Mouse (Mus musculus) liver, adult 2 months (tissue): ENCODE data around the gene Msi1. TPM values are rescaled to one million over a fixed set of nuclear protein-coding genes. Genes with fewer than 3 reads are reported as not detected.
"Not testable (repeated sequence)": the region's sequence is repeated elsewhere in the genome, so short reads cannot be mapped to it uniquely, and the experiment has no call there.

Source experiments
- DNase-seq: peaks from one replicate; pipeline ENCODE4 v3.0.0-alpha.2; 2011; ENCODE audit warnings: low read depth, low spot score; ENCODE audit errors: extremely low read depth
- H3K27ac ChIP-seq: fragments of 200-500 bp; replicated peaks from 2 replicates; pipeline ENCODE4 v1.5.1; 2012; ENCODE audit warnings: low read depth, mild to moderate bottlenecking, control low read depth, inconsistent platforms, low read length; ENCODE audit not compliant: insufficient read depth
- H3K27me3 ChIP-seq: fragments of 200-500 bp; 2 replicates; pipeline ENCODE4 v1.6.1; 2012; ENCODE audit warnings: mild to moderate bottlenecking, moderate library complexity, low read length, inconsistent platforms; ENCODE audit not compliant: control insufficient read depth, insufficient read depth
- H3K36me3 ChIP-seq: fragments of 200-500 bp; 2 replicates; pipeline ENCODE4 v1.6.1; 2012; ENCODE audit warnings: low read length, inconsistent platforms; ENCODE audit not compliant: control insufficient read depth, insufficient read depth
- H3K4me1 ChIP-seq: fragments of 200-500 bp; 2 replicates; pipeline ENCODE4 v1.6.1; 2011; ENCODE audit warnings: low read length; ENCODE audit not compliant: control insufficient read depth, insufficient read depth
- H3K4me3 ChIP-seq: fragments of 200-500 bp; 2 replicates; pipeline ENCODE4 v1.5.1; 2011; ENCODE audit warnings: low read depth, mild to moderate bottlenecking, control low read depth, low read length, moderate library complexity; ENCODE audit not compliant: insufficient read depth
- H3K79me2 ChIP-seq: fragments of 200-500 bp; 2 replicates; pipeline ENCODE4 v1.6.1; 2012; ENCODE audit warnings: inconsistent platforms, mild to moderate bottlenecking, low read length, moderate library complexity; ENCODE audit not compliant: control insufficient read depth, insufficient read depth
- H3K9ac ChIP-seq: fragments of 200-500 bp; 2 replicates; pipeline ENCODE4 v1.6.1; 2012; ENCODE audit warnings: low read depth, mild to moderate bottlenecking, control low read depth, inconsistent platforms, low read length
- CTCF ChIP-seq: fragments of 200-500 bp; IDR thresholded peaks from 2 replicates; pipeline ENCODE4 v1.5.1; 2011; ENCODE audit warnings: low read depth, low read length, control low read depth
- POLR2A ChIP-seq: fragments of 200-500 bp; IDR thresholded peaks from 2 replicates; pipeline ENCODE4 v1.6.1; 2011; ENCODE audit warnings: low read length, control low read depth; ENCODE audit not compliant: insufficient read depth; ENCODE audit errors: extremely low read depth
- WGBS: fragments of 180-500 bp; shearing (Covaris S2); methylation state at CpG from one replicate; pipeline ENCODE4 v1.1.7; 2018; 5-methylcytosine and 5-hydroxymethylcytosine counted together
- polyA plus RNA-seq: library from polyadenylated mRNA; depleted of rRNA; stranded (reverse); fragments of >200 nt; gene quantifications from 2 replicates; pipeline ENCODE4 v1.2.3, GENCODE M21; 2012
- total RNA-seq: library from RNA; depleted of rRNA; stranded (reverse); fragments of >200 nt; gene quantifications from 2 replicates; pipeline ENCODE4 v1.2.3, GENCODE M21; 2014

Gene Msi1
- total and polyA plus RNA-seq, 2 experiments = 0.09 TPM; not detected in 1

DNA sequence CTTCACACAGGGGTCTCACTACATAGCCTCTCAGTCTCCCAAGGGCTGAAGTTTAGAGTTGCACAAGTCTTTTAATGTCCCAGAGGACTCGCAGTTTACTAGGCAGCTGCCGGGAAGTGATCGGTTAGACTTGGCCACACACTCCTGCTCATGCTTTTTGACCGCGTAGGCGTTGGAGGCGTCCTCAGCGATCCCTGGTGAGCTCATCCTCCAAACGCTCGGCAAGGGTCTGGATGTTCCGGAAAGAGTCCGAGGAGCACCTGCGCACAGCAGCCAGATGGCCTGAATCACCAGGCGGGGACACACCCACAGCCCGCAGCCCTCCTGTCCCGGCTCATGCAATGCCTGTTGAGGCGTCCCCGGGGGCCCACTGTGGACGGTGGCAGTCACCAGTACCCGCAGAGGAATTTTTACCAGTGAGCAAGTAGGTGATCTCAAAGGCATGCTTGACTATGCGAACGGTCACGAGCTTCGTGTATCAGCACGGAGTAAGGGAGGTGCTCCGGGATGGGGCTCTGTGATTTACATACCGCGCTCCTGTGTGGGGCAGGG lies 62.4 kb downstream of the Msi1 start:
- peaks cover 2% of the 10 kb centered on the region; the same call in 1 of the 2 replicates for H3K4me1 ChIP-seq
- H3K79me2 ChIP-seq = no peaks in the 10 kb centered on the region
- H3K27ac ChIP-seq = no peak overlapping the region
- peak; percentile 43 for DNase-seq
- no peak overlapping the region for H3K4me3 ChIP-seq
- TF ChIP-seq POLR2A (no peak), CTCF (no peak)
- WGBS = 7% methylated on average over 28 of the region's 28 CpGs
- peak overlapping the region; percentile 3; the same call in 1 of the 2 replicates for H3K9ac ChIP-seq
- H3K36me3 ChIP-seq = no peaks in the 10 kb centered on the region
- H3K27me3 ChIP-seq = no peaks in the 10 kb centered on the region

DNA sequence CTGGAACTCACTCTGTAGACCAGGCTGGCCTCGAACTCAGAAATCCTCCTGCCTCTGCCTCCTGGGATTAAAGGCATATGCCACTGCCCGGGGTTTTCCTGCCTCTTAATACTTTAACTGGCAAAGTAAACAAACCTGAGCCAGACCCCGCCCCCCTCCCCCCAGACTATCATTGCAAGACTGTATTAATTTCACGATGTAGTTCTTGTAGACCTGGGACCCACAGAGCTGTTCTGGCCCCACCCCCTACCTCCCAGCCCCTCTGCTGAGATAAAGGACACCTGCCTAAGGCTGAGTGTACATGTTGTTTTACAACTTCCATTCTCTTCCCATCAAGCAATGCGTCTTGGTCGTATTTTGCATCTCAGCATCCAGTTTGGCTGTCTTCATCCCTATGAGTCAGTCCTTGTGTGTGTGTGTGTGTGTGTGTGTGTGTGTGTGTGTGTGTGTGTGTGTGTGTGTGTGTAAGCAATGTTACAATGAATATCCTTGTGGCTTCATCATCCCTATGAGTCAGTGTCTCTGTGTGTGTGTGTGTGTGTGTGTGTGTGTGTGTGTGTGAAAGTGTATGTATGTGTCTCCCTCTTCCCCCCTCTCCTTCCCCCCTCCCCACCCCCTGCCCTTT lies 63.4 kb downstream of the Msi1 start:
- Histone ChIP-seq H3K4me3 (no peak overlapping the region), H3K27me3 (no peaks in the 10 kb centered on the region), H3K27ac (no peak overlapping the region), H3K9ac (no peak overlapping the region), H3K36me3 (no peaks in the 10 kb centered on the region), H3K79me2 (no peaks in the 10 kb centered on the region), H3K4me1 (peaks cover 2% of the 10 kb centered on the region; the same call in 1 of the 2 replicates)
- no peak for DNase-seq
- 68% methylated on average over 6 of the region's 6 CpGs for WGBS
- no peak for TF ChIP-seq CTCF
- no peak for TF ChIP-seq POLR2A

DNA sequence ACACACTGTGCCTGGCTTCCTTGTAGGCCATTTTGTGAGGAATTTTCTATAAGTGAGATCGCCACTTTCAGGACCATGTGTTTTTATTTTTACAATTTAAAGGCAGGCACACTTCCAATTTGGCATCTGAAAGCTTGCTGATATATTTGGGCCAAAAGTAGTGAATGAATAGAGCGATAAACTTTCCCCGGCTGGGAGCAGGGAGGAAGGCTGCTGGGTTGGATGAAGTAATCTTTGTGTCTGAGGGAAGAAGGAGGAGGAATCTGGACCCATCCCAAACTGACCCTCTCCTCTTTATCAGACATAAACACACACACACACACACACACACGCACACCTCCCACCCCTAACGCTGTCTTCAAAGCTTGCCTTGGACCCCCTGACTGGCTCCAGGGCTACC lies 64.0 kb downstream of the Msi1 start:
- H3K79me2 ChIP-seq = no peaks in the 10 kb centered on the region
- peaks cover 2% of the 10 kb centered on the region; the same call in 1 of the 2 replicates for H3K4me1 ChIP-seq
- no peaks in the 10 kb centered on the region for H3K36me3 ChIP-seq
- no peak overlapping the region for H3K9ac ChIP-seq
- H3K27me3 ChIP-seq = no peaks in the 10 kb centered on the region
- 54% methylated on average over 5 of the region's 5 CpGs for WGBS
- H3K4me3 ChIP-seq = no peak overlapping the region
- TF ChIP-seq POLR2A (no peak), CTCF (no peak)
- no peak for DNase-seq
- no peak overlapping the region for H3K27ac ChIP-seq

DNA sequence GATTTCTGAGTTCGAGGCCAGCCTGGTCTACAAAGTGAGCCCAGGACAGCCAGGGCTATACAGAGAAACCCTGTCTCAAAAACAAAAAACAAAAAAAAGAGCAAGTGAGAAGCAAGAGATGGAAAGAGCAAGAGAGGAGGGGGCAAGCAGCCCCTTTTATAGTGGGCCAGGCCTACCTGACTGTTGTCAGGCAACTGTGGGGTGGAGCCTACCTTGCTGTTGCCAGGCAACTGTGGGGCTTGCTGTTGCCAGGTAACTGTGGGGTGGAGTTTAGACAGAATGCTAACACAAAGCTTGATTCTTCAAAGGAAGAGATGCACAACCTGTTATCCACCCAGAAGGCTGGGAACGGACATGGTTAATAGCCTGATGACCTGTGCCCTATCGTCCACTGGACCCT lies 66.2 kb downstream of the Msi1 start:
- not testable (repeated sequence) for H3K27me3 ChIP-seq, H3K4me3 ChIP-seq, H3K9ac ChIP-seq, H3K36me3 ChIP-seq, H3K4me1 ChIP-seq, H3K79me2 ChIP-seq, DNase-seq, H3K27ac ChIP-seq
- 85% methylated on average over 3 of the region's 3 CpGs for WGBS

DNA sequence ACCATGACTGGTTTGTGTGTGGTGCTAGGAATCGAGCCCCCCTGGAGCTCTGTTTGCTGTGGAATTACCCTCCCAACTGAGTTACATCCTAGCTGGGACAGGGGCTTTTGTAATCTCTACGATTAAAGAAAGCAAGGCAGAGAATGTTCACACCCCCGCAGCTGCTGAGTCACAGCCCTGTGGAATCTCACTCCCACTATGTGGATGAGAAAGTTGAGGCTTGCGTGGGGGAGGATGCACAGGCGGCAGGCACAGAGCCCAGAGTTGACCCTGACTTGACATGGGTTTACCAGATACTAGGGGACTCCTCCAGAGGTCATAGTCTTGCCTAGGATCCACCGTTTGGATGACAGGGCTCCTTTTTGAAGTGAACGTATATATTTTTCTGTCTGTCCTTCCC lies 67.6 kb downstream of the Msi1 start:
- Histone ChIP-seq H3K79me2 (no peaks in the 10 kb centered on the region), H3K9ac (no peak overlapping the region), H3K4me3 (no peak overlapping the region), H3K36me3 (no peaks in the 10 kb centered on the region), H3K27ac (no peak overlapping the region), H3K4me1 (no peaks in the 10 kb centered on the region), H3K27me3 (no peaks in the 10 kb centered on the region)
- 83% methylated on average over 7 of the region's 7 CpGs for WGBS
- no peak for DNase-seq
- TF ChIP-seq CTCF (no peak), POLR2A (no peak)
